Mouse (Mus musculus): ENCODE measurements around the gene Arhgap45.

The Arhgap45 gene

GRCm38 (mm10) chr10:80055891-80056290 is 39.4 kb downstream of the Arhgap45 start:
- no peak for DNase-seq (ENCODE audit: low read depth)

GRCm38 (mm10) chr10:80056506-80056905 is 40.1 kb downstream of the Arhgap45 start:
- no peak for DNase-seq (ENCODE audit: low read depth)

- no peak for DNase-seq (ENCODE audit: low read depth)
Measured at GRCm38 (mm10) chr10:80056976-80057682, 40.7 kb downstream of the Arhgap45 start.

- DNase-seq (ENCODE audit: low read depth) = no peak
Measured at GRCm38 (mm10) chr10:80057683-80058326, 41.4 kb downstream of the Arhgap45 start.

- DNase-seq (ENCODE audit: low read depth) = no peak
Measured at GRCm38 (mm10) chr10:80063104-80063503, 46.7 kb downstream of the Arhgap45 start.

- no peak for DNase-seq (ENCODE audit: low read depth)
Measured at GRCm38 (mm10) chr10:80063877-80064650, 47.6 kb downstream of the Arhgap45 start.

- no peak for DNase-seq (ENCODE audit: low read depth)
Measured at GRCm38 (mm10) chr10:80069251-80069650, 52.8 kb downstream of the Arhgap45 start.

- no peak for DNase-seq (ENCODE audit: low read depth)
Measured at GRCm38 (mm10) chr10:80069948-80070450, 53.5 kb downstream of the Arhgap45 start.

- DNase-seq (ENCODE audit: low read depth) = peak; percentile 95
Measured at GRCm38 (mm10) chr10:80070837-80071515, 54.5 kb downstream of the Arhgap45 start.

- DNase-seq (ENCODE audit: low read depth) = no peak
Measured at GRCm38 (mm10) chr10:80071516-80071900, 55.1 kb downstream of the Arhgap45 start.

- no peak for DNase-seq (ENCODE audit: low read depth)
Measured at GRCm38 (mm10) chr10:80072623-80073489, 56.4 kb downstream of the Arhgap45 start.

GRCm38 (mm10) chr10:80074813-80075601 is 58.6 kb downstream of the Arhgap45 start:
- peak; percentile 91 for DNase-seq (ENCODE audit: low read depth)

GRCm38 (mm10) chr10:80075924-80076323 is 59.5 kb downstream of the Arhgap45 start:
- no peak for DNase-seq (ENCODE audit: low read depth)

GRCm38 (mm10) chr10:80076386-80076785 is 59.9 kb downstream of the Arhgap45 start:
- DNase-seq (ENCODE audit: low read depth) = no peak

GRCm38 (mm10) chr10:80077312-80077711 is 60.9 kb downstream of the Arhgap45 start:
- DNase-seq (ENCODE audit: low read depth) = no peak

- no peak for DNase-seq (ENCODE audit: low read depth)
Measured at GRCm38 (mm10) chr10:80078366-80078765, 61.9 kb downstream of the Arhgap45 start.

GRCm38 (mm10) chr10:80080396-80081070 is 64.1 kb downstream of the Arhgap45 start:
- no peak for DNase-seq (ENCODE audit: low read depth)

All from fibroblast of lung, adult 2 months (primary cell).